Mouse (Mus musculus): ENCODE measurements around the gene Fbxl16. TPM values are rescaled to one million over a fixed set of nuclear protein-coding genes. Genes with fewer than 3 reads are reported as not detected.
A peak's percentile ranks its signal among the peaks of the same experiment; 100 is the strongest.

Fbxl16 gene
- 0.75 and 0.81 TPM in 2 replicates for polyA plus RNA-seq (2015; fragmentation: Nextera tagmentation; extraction: Ambion mirVana)

- H3K36me3 ChIP-seq (ENCODE audit: control insufficient read depth, insufficient read depth) = no peaks in the 10 kb centered on the region
- peaks cover 12% of the 10 kb centered on the region for H3K4me1 ChIP-seq (ENCODE audit: control insufficient read depth, insufficient read depth, low read length)
- H3K9me3 ChIP-seq (replicated peaks; ENCODE audit: control insufficient read depth, low read length) = no peaks in the 10 kb centered on the region
- H3K9ac ChIP-seq (ENCODE audit: low read length) = peak within 1 kb of the TSS; percentile 67
- peak; percentile 63 for ATAC-seq (replicated peaks; ENCODE audit: extremely low read depth, insufficient read depth, low FRiP score)
- H3K4me3 ChIP-seq (ENCODE audit: low read length) = peak within 1 kb of the TSS; percentile 70
- peak within 1 kb of the TSS; percentile 98 for H3K4me2 ChIP-seq (ENCODE audit: low read depth, low read length)
- H3K27me3 ChIP-seq (ENCODE audit: control insufficient read depth, insufficient read depth, low read length) = peaks cover 55% of the 10 kb centered on the region
- WGBS = under 1% methylated on average over 78 of the region's 100 CpGs
- no peak within 1 kb of the TSS for H3K27ac ChIP-seq (ENCODE audit: low read length)
Measured at GRCm38 (mm10) chr17:25808789-25809605, at the start of gene Fbxl16. Fbxl16 (plus strand) TSS chr17:25809085.

DNA sequence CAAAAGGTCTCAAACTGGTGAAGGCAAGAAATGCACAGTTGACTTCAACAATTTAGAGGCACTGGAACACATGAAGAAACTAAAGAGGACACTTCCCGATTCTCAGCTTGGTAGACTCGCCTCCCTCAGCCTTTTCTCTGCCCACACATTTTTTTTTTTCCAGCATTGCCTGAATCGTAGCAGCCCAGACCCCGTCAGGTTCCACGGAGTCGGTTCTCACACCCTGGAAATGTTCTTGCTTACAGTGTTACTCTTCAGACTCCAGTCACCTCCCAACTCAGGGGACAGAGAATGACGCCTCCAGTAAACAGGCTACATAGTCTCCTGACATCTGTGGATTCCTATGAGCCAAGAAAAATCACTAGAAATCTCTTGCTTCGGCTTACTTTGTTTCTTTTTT, 48.7 kb upstream of the Fbxl16 start:
- H3K27me3 ChIP-seq (ENCODE audit: control insufficient read depth, insufficient read depth, low read length) = 0 out of 2 replicates have a peak, but pooled peaks cover 2% of the 10 kb centered on the region
- H3K4me3 ChIP-seq (ENCODE audit: low read length) = no peak overlapping the region
- H3K36me3 ChIP-seq (ENCODE audit: control insufficient read depth, insufficient read depth) = no peaks in the 10 kb centered on the region
- no peaks in the 10 kb centered on the region for H3K9me3 ChIP-seq (replicated peaks; ENCODE audit: control insufficient read depth, low read length)
- 67% methylated on average over 8 of the region's 8 CpGs for WGBS
- ATAC-seq (replicated peaks; ENCODE audit: extremely low read depth, insufficient read depth, low FRiP score) = no peak
- no peak overlapping the region for H3K4me2 ChIP-seq (ENCODE audit: low read depth, low read length)
- no peaks in the 10 kb centered on the region for H3K4me1 ChIP-seq (ENCODE audit: control insufficient read depth, insufficient read depth, low read length)
- H3K27ac ChIP-seq (ENCODE audit: low read length) = no peak overlapping the region
- no peak overlapping the region for H3K9ac ChIP-seq (ENCODE audit: low read length)

DNA sequence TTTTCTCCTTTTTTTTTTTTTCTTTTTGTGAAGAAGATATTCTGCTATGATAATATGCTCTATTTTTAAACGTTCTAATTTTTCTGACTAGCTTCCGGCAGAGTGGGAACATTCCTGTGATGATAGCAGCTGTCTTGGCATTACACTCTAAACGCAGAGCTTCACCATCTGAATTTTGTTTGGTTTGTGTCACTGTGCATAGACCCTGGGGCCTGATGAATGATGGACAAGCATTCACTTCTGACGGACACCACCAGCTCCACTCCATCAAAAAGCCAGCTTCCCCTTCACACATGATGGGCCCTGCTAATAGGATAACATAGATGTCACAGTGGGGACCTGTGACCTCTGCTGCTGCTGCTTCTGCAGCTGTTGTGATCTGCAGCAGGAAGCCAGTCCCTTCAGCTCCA, 47.3 kb upstream of the Fbxl16 start:
- no peak overlapping the region for H3K9ac ChIP-seq (ENCODE audit: low read length)
- WGBS = 23% methylated on average over 4 of the region's 4 CpGs

DNA sequence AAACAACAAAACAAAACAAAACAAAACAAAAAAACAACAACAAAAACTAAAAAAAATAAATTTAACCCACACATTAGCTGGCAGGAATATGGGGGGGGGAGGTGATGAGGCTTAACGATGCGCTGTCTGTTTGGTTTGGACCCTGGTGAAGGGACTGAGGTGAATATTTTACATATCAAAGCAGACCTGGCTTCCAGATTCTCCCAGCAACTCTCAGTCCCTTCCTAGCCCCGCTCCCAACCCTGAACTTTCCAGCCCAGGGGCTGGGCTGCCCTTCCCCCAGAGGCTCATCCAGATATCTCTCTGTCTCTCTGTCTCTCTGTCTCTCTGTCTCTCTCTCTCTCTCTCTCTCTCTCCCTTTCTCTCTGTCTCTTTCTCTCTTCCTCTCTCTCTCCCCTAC, 46.3 kb upstream of the Fbxl16 start:
- Histone ChIP-seq H3K4me3 (ENCODE audit: low read length) (no peak overlapping the region), H3K9me3 (replicated peaks; ENCODE audit: control insufficient read depth, low read length) (no peaks in the 10 kb centered on the region), H3K27me3 (ENCODE audit: control insufficient read depth, insufficient read depth, low read length) (0 out of 2 replicates have a peak, but pooled peaks cover 2% of the 10 kb centered on the region), H3K4me2 (ENCODE audit: low read depth, low read length) (no peak overlapping the region), H3K27ac (ENCODE audit: low read length) (no peak overlapping the region), H3K9ac (ENCODE audit: low read length) (no peak overlapping the region), H3K4me1 (ENCODE audit: control insufficient read depth, insufficient read depth, low read length) (no peaks in the 10 kb centered on the region), H3K36me3 (ENCODE audit: control insufficient read depth, insufficient read depth) (no peaks in the 10 kb centered on the region)
- 33% methylated on average over 3 of the region's 3 CpGs for WGBS
- ATAC-seq (replicated peaks; ENCODE audit: extremely low read depth, insufficient read depth, low FRiP score) = no peak

More for the DNA sequence above, 47.3 kb upstream of the Fbxl16 start:
- Histone ChIP-seq H3K4me1 (ENCODE audit: control insufficient read depth, insufficient read depth, low read length) (no peaks in the 10 kb centered on the region), H3K27ac (ENCODE audit: low read length) (no peak overlapping the region), H3K4me3 (ENCODE audit: low read length) (no peak overlapping the region), H3K4me2 (ENCODE audit: low read depth, low read length) (no peak overlapping the region), H3K9me3 (replicated peaks; ENCODE audit: control insufficient read depth, low read length) (no peaks in the 10 kb centered on the region), H3K36me3 (ENCODE audit: control insufficient read depth, insufficient read depth) (no peaks in the 10 kb centered on the region), H3K27me3 (ENCODE audit: control insufficient read depth, insufficient read depth, low read length) (0 out of 2 replicates have a peak, but pooled peaks cover 2% of the 10 kb centered on the region)
- ATAC-seq (replicated peaks; ENCODE audit: extremely low read depth, insufficient read depth, low FRiP score) = no peak

DNA sequence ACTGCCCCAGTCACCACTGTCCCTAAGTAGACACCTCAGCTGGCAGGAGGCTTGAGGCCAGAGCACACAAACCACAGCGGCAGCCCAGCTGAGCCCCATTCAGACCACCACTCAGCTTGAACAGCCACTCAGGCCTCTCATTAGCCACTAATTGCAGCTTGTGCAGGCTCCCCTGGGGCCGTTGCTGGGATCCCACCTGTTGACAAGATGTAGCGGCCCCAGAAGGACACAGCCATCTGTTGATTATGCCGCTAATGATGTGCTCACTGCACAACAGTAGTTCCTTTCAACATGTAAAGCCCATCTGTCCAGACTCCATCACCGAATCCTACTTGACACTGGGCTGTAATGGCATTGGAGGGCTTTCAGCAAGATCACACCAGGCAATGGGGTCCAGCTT, 43.0 kb upstream of the Fbxl16 start:
- H3K9ac ChIP-seq (ENCODE audit: low read length) = no peak overlapping the region
- no peak overlapping the region for H3K27ac ChIP-seq (ENCODE audit: low read length)
- no peaks in the 10 kb centered on the region; the same call in 1 of the 2 replicates for H3K27me3 ChIP-seq (ENCODE audit: control insufficient read depth, insufficient read depth, low read length)
- no peak overlapping the region for H3K4me3 ChIP-seq (ENCODE audit: low read length)
- no peaks in the 10 kb centered on the region for H3K36me3 ChIP-seq (ENCODE audit: control insufficient read depth, insufficient read depth)
- no peaks in the 10 kb centered on the region for H3K4me1 ChIP-seq (ENCODE audit: control insufficient read depth, insufficient read depth, low read length)
- no peak for ATAC-seq (replicated peaks; ENCODE audit: extremely low read depth, insufficient read depth, low FRiP score)
- 58% methylated on average over 5 of the region's 5 CpGs for WGBS
- H3K9me3 ChIP-seq (replicated peaks; ENCODE audit: control insufficient read depth, low read length) = no peaks in the 10 kb centered on the region
- no peak overlapping the region for H3K4me2 ChIP-seq (ENCODE audit: low read depth, low read length)

DNA sequence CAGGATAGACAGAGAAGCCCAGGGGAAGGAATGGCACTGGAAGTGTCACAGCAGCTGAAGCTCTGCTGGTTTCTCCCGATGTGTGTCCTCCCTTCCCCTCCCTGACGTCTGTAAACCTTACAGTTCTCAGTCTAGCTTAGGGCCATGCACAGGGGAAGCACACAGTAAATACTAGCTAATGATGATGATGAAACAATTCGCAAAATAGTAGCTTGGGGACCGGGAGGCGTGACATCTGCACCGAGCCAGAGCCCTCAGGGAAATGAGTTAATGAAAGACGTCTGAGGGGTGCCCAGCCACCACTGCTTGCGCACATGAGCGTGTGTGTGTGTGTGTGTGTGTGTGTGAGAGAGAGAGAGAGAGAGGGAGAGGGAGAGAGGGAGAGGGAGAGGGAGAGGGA, 39.6 kb upstream of the Fbxl16 start:
- Histone ChIP-seq H3K4me2 (ENCODE audit: low read depth, low read length) (no peak overlapping the region), H3K9me3 (replicated peaks; ENCODE audit: control insufficient read depth, low read length) (no peaks in the 10 kb centered on the region), H3K27ac (ENCODE audit: low read length) (no peak overlapping the region), H3K4me3 (ENCODE audit: low read length) (no peak overlapping the region), H3K36me3 (ENCODE audit: control insufficient read depth, insufficient read depth) (no peaks in the 10 kb centered on the region), H3K27me3 (ENCODE audit: control insufficient read depth, insufficient read depth, low read length) (no peaks in the 10 kb centered on the region; the same call in 1 of the 2 replicates), H3K9ac (ENCODE audit: low read length) (no peak overlapping the region), H3K4me1 (ENCODE audit: control insufficient read depth, insufficient read depth, low read length) (peaks cover 3% of the 10 kb centered on the region)
- WGBS = 55% methylated on average over 9 of the region's 9 CpGs
- ATAC-seq (replicated peaks; ENCODE audit: extremely low read depth, insufficient read depth, low FRiP score) = no peak

DNA sequence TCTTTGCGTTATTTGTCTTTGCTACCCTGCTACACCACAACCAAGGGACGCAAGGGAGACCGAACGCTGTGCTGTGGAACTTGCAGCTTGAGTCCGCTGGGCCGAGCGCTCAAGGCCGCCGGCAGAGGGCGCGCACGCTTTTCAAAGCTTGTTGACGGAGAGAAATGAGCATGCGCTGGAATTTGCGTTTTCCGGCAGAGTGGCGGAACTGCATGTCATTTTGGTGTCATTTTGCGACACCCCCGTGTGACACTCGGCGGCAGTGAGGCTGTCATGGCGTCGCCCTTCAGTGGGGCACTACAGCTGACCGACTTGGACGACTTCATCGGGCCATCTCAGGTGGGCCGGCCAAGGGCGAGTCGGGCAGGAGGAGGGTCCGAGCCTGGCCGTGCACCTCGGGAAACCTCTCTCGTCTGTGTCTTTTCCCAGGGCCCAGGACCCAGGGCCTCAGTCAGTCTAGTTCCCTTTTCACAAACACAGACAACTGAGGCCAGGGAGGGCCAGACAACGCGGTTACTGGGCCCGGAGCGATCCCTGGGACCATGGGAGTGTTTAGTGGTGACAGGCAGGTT, 35.2 kb upstream of the Fbxl16 start, which contains the start of gene Narfl:
TSS of gene Narfl (plus strand) at position 228 of the 572 bp plus-strand sequence.
- Histone ChIP-seq H3K4me3 (ENCODE audit: low read length) (peak within 1 kb of the TSS; percentile 94), H3K4me1 (ENCODE audit: control insufficient read depth, insufficient read depth, low read length) (peaks cover 7% of the 10 kb centered on the region), H3K27ac (ENCODE audit: low read length) (peak within 1 kb of the TSS; percentile 57), H3K27me3 (ENCODE audit: control insufficient read depth, insufficient read depth, low read length) (no peaks in the 10 kb centered on the region; the same call in 1 of the 2 replicates), H3K9me3 (replicated peaks; ENCODE audit: control insufficient read depth, low read length) (no peaks in the 10 kb centered on the region), H3K4me2 (ENCODE audit: low read depth, low read length) (peak within 1 kb of the TSS; percentile 94), H3K9ac (ENCODE audit: low read length) (peak within 1 kb of the TSS; percentile 97), H3K36me3 (ENCODE audit: control insufficient read depth, insufficient read depth) (0 out of 2 replicates have a peak, but pooled peaks cover 11% of the 10 kb centered on the region)
- under 1% methylated on average over 37 of the region's 37 CpGs for WGBS
- ATAC-seq (replicated peaks; ENCODE audit: extremely low read depth, insufficient read depth, low FRiP score) = peak; percentile 89

DNA sequence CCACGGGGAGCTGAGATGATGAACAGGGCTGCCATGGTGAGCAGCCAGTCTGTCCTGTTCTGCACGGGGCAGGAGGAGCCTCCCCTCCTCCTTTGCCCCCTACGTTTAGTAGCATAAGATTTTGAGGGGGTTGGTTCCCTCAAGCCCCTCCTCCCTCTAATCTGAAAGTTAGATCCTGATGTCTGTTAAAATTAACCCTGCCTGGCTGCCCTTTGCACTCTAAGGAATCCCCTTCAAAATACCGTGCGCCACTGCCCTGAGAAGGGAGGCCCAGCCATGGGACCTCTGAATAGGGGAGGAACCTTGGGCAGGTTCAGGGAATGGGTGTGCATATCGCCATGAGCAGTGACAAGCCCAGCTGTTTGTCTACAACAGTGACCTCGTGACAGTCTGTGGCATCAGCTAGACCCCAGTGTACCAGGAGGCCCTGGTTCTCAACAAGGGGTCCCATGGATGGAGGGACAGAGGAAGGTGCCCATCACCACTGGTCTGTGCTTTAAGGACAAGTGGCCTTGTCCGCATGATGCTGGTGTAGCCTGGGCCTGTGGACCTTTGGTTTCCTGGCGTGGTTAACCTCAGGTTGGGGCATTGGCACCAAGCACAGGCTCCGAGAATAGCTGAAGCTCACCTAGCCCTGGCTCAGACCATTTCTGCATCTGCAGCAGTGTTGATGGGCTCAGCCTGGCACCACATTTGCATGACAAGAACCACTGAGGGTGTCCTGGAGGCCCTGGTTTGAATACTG, 33.4 kb upstream of the Fbxl16 start:
- 75% methylated on average over 10 of the region's 10 CpGs for WGBS
- H3K27ac ChIP-seq (ENCODE audit: low read length) = no peak overlapping the region
- peaks cover 23% of the 10 kb centered on the region for H3K36me3 ChIP-seq (ENCODE audit: control insufficient read depth, insufficient read depth)
- H3K9ac ChIP-seq (ENCODE audit: low read length) = no peak overlapping the region
- H3K4me2 ChIP-seq (ENCODE audit: low read depth, low read length) = no peak overlapping the region
- H3K9me3 ChIP-seq (replicated peaks; ENCODE audit: control insufficient read depth, low read length) = no peaks in the 10 kb centered on the region
- ATAC-seq (replicated peaks; ENCODE audit: extremely low read depth, insufficient read depth, low FRiP score) = no peak
- no peaks in the 10 kb centered on the region; the same call in 1 of the 2 replicates for H3K27me3 ChIP-seq (ENCODE audit: control insufficient read depth, insufficient read depth, low read length)
- no peak overlapping the region for H3K4me3 ChIP-seq (ENCODE audit: low read length)
- peaks cover 7% of the 10 kb centered on the region for H3K4me1 ChIP-seq (ENCODE audit: control insufficient read depth, insufficient read depth, low read length)

Data from heart, embryonic 16.5 days (tissue).